Mouse (Mus musculus): ENCODE results near the gene Tmem116. TPM values are rescaled to one million over a fixed set of nuclear protein-coding genes. Genes with fewer than 3 reads are reported as not detected.

Gene Tmem116
- 2.5 TPM for polyA plus RNA-seq (2017; shearing (Covaris generic))

DNA sequence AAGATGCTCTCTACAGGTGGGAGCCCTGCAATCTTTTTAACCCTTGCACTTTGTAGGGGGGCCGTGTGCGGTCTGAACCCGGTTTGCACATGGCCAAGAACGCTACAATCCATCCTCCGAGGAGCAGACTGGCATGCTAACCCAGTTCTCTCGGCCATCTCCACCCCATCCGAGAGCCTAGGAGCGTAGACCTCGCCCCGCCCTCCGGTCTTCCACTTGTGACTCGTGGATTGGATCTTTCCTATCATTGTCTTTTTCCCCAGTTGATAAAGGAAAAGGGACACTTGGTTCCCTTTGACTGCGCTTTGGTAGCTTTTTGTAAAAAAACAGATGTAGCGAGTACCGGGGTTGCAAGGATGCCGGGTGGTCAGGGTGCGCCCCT lies at the start of gene Tmem116:
TSS of gene Tmem116 (plus strand) at position 250 of the 382 bp plus-strand sequence.

DNA sequence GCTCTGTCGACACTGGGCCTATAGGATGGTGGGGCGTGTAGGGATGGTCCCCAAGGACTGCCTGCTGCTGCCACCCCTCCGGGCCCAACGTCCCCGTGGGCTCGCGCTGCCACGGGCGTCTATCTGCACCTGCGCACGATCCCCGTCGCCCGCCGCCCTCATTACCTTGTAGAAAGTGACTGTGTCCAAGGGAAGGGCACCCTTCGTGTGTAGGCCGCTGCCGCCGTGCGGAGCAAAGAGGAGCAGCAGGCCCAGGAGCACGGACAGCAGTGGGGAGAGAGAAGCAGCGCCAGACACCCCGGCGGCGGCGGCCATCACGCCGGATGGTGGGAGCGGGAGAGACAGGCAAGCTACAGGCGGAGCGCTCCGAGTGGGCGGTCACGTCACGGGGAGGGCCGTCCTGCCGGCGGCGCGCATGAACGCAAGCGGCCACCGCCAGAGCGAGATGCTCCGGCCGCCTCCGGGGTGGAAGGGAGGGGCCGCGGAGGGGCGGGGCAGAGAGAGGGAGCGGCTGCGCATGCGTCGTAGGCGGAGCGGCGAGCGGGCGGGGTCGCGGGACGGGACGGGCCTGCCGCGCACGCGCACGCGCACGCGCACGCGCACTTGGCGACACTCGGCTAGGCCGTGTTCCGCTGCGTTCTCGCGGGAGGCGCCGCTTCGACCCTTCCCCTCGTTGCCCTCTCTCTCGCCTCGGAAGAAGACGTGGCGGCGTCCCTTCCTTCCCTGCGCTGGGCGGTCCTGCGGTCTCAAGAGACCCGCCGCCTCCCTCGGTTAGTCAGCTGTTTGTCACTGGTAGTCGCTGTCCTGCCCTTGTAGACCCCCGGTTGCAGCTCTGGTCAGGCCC lies 555 bp downstream of the Tmem116 start, which contains the start of gene Erp29:
TSS of gene Erp29 (minus strand) at position 481 of the 844 bp plus-strand sequence.

DNA sequence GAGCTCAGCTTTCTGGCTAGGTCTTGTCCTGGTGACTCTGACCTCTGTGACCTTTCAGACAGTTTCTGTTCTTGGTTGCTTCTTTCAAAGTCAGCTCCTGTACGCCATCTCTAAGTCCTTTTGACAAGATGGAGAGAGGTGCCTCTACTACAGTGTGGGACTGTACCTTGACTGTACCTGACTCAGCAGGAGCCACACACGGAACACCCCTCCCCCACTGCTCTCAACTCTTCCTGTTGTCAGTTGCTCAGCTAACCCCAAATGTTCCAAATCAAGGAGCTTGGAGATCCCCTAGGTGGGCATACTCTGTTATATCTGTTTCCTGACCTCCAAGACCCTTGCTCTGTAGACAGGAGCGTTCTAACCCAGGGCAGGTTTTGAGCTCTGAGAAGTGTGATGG lies 51.5 kb downstream of the Tmem116 start, which contains the start of gene Adam1b:
TSS of gene Adam1b (minus strand) at position 205 of the 400 bp plus-strand sequence.

DNA sequence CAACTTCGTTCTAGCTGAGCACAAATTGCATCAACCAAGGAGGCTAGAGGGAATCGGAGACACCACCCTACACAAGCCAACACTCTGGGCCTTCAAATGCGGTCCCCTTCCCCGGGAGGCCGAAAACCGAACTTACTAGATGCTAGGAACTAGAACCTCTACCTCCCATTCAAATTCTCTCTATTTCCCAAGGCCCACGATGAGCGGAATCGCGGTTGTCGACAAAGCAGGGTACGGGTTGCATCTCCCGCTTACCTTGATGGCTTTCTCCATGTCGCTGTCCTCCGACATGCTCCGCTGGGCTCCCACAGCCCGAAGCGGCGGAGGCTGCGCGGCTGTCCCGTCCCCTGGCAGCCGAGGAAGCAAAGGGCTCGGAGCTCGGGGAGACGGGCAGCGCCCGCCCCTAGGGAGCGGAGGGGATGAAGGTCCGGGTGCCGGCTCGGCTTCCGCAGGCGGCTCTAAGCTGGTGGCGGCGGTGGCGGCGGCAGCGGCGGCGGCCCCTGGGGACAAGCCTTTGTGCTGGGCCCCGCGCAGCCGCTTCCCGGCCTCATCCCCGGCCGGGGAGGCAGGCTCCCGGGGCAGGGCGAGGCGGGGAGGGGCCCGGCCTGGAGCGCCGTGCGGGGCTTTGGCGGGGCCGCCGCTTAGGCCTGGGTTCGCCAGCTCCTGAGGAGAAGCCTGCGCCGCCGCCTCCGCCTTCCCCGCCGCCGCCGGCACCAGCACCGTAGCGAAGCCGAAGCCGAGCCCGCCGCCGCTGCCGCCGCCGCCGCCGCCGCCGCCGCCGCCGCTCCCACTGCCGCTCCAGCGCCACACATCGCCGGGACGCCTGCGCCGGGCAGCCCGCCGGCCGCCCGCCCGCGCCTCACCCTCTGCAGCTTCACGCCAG lies 93.5 kb downstream of the Tmem116 start, which contains the start of the genes Adam1a and Gm42878:
TSS of gene Adam1a (minus strand) at position 573 of the 883 bp plus-strand sequence.
TSS of gene Gm42878 (minus strand) at position 573 of the 883 bp plus-strand sequence.

DNA sequence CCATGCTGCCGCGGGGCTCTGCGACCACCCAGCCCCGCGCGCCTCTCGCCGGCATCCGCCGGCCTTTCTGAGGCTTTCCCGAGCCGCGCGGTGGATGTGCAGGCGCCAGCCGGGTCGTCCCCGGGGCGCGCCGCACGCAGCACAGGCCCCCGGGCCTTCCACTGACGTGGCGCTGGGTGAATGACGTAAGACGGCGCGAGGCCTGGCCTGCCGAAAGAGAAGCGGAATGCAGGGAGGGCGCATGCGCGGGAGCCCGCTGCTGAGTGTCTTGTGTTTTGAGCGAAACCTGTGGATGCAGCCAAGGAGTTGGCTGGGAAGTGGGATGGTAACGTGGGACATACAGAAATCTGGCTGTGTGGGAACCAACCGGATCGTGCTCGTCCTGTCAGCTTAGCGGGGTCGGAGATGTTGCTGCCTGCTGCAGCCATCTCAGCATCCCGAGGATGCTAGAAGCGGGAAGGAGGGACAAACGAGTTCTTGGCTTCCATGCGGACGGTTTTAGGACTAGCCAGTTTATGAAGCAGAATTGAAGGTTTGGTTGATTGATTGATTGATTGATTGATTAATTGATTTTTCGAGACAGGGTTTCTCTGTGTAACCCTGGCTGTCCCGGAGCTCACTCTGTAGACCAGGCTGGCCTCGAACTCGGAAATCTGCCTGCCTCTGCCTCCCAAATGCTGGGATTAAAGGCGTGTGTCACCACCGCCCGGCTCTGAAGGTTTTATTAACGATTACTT lies 94.3 kb downstream of the Tmem116 start, which contains the start of gene Mapkapk5:
TSS of gene Mapkapk5 (minus strand) at position 113 of the 737 bp plus-strand sequence.

Other genes starting within 250 kb of the Tmem116 start
- gene Rpl6, start 247.4 kb upstream of the Tmem116 start, polyA plus RNA-seq (2017; shearing (Covaris generic)) = 794 TPM
- 9.6 TPM for gene Hectd4, start 231.7 kb upstream of the Tmem116 start, polyA plus RNA-seq (2017; shearing (Covaris generic))
- 55.5 TPM for gene Trafd1, start 66.3 kb upstream of the Tmem116 start, polyA plus RNA-seq (2017; shearing (Covaris generic))
- 41.7 TPM for gene Naa25, start 54.0 kb upstream of the Tmem116 start, polyA plus RNA-seq (2017; shearing (Covaris generic))
- 59.9 TPM for gene Erp29, start 613 bp downstream of the Tmem116 start, polyA plus RNA-seq (2017; shearing (Covaris generic))
- not detected for gene Adam1b, start 51.5 kb downstream of the Tmem116 start, polyA plus RNA-seq (2017; shearing (Covaris generic))
- gene Adam1a, start 93.6 kb downstream of the Tmem116 start, polyA plus RNA-seq (2017; shearing (Covaris generic)) = 1.2 TPM
- gene Gm42878, start 93.6 kb downstream of the Tmem116 start, polyA plus RNA-seq (2017; shearing (Covaris generic)) = not detected
- 57.5 TPM for gene Mapkapk5, start 94.0 kb downstream of the Tmem116 start, polyA plus RNA-seq (2017; shearing (Covaris generic))
- gene Aldh2, start 141.9 kb downstream of the Tmem116 start, polyA plus RNA-seq (2017; shearing (Covaris generic)) = 32.8 TPM
- 2.1 TPM for gene Acad12, start 167.0 kb downstream of the Tmem116 start, polyA plus RNA-seq (2017; shearing (Covaris generic))
- 12.4 TPM for gene Acad10, start 208.6 kb downstream of the Tmem116 start, polyA plus RNA-seq (2017; shearing (Covaris generic))
- 68.0 TPM for gene Brap, start 208.7 kb downstream of the Tmem116 start, polyA plus RNA-seq (2017; shearing (Covaris generic))

All from CD4-positive, CD25-positive, alpha-beta regulatory T cell (primary cell).